Mouse (Mus musculus) embryonic fibroblast, embryonic 13.5 days (primary cell): ENCODE data around the gene Elmo1. TPM values are rescaled to one million over a fixed set of nuclear protein-coding genes. Genes with fewer than 3 reads are reported as not detected.

Experiments used
- H3K27ac ChIP-seq: 2 replicates; pipeline ENCODE4 v1.5.1; 2012; ENCODE audit warnings: low read length, control low read depth, inconsistent platforms; ENCODE audit not compliant: insufficient read depth
- H3K4me1 ChIP-seq: 2 replicates; pipeline ENCODE4 v1.6.1; 2011; ENCODE audit warnings: low read length; ENCODE audit not compliant: control insufficient read depth, insufficient read depth
- H3K4me3 ChIP-seq: 2 replicates; pipeline ENCODE4 v1.5.1; 2011; ENCODE audit warnings: mild to moderate bottlenecking, control low read depth, low read length; ENCODE audit not compliant: insufficient read depth
- CTCF ChIP-seq: IDR thresholded peaks from 2 replicates; pipeline ENCODE4 v1.5.1; 2011; ENCODE audit warnings: mild to moderate bottlenecking, control low read depth, low read length, moderate library complexity, borderline replicate concordance; ENCODE audit not compliant: insufficient read depth
- POLR2A ChIP-seq: IDR thresholded peaks from 2 replicates; pipeline ENCODE4 v1.6.1; 2011; ENCODE audit warnings: low read depth, mild to moderate bottlenecking, control low read depth, low read length, moderate library complexity
- polyA plus RNA-seq: library from polyadenylated mRNA; stranded (reverse); fragments of >200 nt; gene quantifications from 2 replicates; pipeline ENCODE4 v1.2.4, GENCODE M21; 2011; ENCODE audit warnings: low read depth; ENCODE audit not compliant: missing spikeins, insufficient read length

Gene Elmo1
- polyA plus RNA-seq, 1 experiment = 4.8 TPM

DNA sequence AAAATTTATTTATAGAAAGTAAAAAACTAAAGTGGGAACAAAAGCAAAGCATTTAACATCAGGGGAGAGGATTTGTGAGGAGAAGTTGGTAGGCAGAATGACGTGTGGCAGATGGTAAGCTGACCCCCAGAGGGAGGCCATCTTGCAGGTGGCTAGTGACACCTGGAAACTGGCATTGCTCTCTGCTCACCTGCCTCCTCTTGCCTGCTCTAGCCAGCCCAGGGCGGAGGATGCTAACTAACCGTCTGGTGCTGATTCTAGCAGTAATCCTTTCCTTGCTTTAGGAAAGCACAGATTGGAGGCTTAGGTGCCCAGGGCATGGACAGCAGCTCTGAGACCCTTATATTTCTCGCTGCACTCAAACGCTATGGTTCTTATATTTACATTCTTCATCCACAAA is 29.4 kb upstream of the Elmo1 start:
- no peak overlapping the region for H3K27ac ChIP-seq
- H3K4me1 ChIP-seq = peaks cover 3% of the 10 kb centered on the region
- H3K4me3 ChIP-seq = no peak overlapping the region
- TF ChIP-seq CTCF = no peak
- TF ChIP-seq POLR2A = no peak

DNA sequence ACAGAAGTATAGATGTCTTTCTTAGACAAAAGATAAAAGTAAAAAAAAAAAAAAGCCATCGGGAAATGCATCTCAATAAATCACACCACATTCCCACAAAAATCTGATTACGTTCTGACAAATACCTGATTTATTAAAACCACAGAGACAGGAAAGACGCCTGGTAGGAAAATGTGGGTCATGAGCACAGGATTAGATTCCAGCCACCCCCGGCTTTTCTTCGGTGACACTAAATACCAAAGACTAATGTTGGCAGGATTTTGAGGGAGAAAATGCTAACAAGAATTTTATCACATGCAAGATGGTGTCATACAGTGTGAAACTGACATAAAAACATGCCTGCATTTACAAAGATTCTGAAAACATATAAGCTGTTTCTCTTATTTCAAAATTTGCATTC is 27.1 kb upstream of the Elmo1 start:
- Histone ChIP-seq H3K27ac (no peak overlapping the region), H3K4me1 (peaks cover 3% of the 10 kb centered on the region), H3K4me3 (no peak overlapping the region)
- TF ChIP-seq CTCF (no peak), POLR2A (no peak)

DNA sequence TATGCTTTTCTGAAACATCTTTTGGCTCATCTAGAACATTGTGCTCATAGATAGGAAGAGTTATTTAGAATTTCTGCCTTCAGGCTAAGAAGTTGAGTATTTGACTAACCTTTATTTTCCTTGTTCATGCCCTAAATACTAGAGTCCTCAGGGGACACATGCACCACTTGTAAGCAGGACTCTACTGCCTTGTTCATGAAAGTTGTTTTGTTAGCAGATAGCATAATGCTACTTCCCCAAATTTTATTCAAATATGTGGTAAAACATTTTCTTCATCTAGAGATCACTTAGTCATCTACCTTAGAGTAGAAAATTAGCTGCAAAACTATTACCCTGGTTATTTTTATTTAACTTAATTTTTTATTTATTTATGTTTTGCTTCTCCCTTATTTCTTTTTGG is 18.4 kb upstream of the Elmo1 start:
- no peak overlapping the region for H3K4me3 ChIP-seq
- H3K27ac ChIP-seq = no peak overlapping the region
- no peaks in the 10 kb centered on the region for H3K4me1 ChIP-seq
- no peak for TF ChIP-seq CTCF
- TF ChIP-seq POLR2A = no peak

DNA sequence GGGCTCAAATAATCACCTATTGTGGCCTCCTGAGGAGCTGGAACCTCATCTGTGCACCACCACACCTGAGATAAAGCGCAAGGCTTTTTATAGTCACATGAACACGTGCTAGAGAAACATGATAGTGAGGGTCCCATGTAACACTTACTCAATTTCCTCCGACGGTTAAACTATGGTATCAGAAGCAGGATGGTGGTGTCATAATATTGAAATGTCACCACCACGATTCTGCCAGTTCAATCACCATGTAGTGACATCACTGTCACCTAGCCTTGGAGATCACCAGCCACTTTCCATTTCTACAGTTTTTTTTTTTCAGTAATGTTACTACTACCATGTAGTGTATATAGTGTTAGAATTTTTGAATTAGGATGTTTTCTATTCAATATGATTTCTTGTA is 17.4 kb upstream of the Elmo1 start:
- Histone ChIP-seq H3K4me1 (no peaks in the 10 kb centered on the region), H3K27ac (no peak overlapping the region), H3K4me3 (no peak overlapping the region)
- TF ChIP-seq CTCF (no peak), POLR2A (no peak)

DNA sequence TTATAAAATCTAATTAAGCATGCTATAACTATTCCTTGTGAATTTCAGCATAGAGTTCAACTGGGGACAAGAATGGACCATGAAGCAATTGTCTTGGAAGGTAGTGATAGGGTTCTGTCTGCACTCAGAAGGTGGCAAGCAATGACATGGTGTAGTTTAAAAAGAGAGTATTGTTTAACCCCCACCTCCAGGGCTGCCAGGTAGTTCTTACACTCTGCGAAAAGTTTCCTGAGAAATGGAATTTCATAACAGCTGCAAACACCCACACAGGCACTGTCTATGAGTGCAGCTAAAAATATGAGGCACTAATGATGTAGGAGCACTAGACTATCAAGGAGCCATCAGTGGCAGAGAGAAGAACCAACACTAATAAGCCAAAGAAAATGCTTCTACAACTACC is 13.9 kb upstream of the Elmo1 start:
- H3K4me1 ChIP-seq = no peaks in the 10 kb centered on the region
- H3K4me3 ChIP-seq = no peak overlapping the region
- no peak overlapping the region for H3K27ac ChIP-seq
- no peak for TF ChIP-seq CTCF
- no peak for TF ChIP-seq POLR2A

DNA sequence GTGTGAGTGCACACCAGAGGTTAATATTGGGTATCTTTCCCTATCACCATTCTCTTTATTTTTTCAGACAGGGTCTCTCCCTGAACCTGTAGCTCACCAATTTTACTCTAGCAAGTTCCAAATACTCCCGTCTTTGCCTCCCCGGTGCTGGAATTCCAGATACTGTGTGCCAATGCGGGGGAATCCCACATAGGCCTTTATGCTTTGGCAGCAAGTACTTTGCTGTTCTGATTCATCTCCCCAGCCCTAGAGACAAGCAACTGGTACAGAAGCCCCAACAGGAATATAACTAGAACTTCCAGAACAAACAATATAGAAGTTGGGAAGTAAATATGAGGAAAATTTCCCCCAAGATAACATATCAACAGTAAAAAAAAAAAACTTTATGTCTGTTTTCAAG is 13.2 kb upstream of the Elmo1 start:
- no peak for TF ChIP-seq CTCF
- TF ChIP-seq POLR2A = no peak

DNA sequence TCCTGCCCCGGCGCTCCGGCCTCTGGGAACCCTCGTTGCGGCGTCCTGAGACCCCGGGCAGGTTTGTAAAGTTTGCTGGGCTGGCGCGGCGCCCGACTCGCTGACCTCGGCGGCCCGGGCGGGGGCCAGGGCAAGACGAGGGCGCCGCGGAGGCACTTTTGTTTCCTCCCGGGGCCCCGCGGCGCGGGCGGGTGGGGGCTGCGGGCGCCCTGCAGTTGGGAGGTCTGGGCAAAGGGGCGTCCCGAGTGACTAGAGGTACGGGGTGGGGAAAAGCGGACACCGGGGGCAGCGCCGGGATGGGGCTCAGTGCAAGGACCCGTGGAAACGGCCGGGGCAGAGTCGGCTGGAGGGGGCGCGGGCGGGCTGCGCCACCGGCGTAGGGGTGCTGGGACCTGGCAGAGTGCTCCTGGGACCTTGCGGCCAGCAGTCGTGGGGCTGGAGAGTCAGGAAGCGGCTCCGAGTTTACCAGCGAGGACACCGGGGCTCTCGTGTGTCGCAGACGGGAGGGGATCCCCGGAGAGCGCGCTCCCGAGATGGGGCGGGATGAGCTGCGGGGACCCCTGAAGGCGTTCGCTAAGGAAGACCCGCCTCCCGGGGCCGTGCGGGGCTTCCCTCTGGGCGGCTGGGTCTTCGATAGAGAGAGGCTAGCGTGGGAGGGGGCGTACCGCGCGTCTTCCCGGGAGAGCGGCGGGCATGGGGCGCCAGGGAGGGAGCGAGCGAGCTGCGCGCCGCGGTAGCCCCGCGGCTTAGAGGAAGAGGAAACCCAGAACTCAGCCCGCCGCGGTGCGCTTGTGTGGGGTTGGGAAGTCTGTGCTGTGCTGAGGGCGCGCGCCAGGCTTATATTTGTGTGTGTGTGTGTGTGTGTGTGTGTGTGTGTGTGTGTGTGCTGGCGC is 561 bp downstream of the Elmo1 start:
- H3K4me3 ChIP-seq = peak overlapping the region; percentile 60
- no peaks in the 10 kb centered on the region for H3K4me1 ChIP-seq
- H3K27ac ChIP-seq = no peak overlapping the region
- no peak for TF ChIP-seq POLR2A

More for the DNA sequence above, 13.2 kb upstream of the Elmo1 start:
- H3K4me1 ChIP-seq = no peaks in the 10 kb centered on the region
- no peak overlapping the region for H3K4me3 ChIP-seq
- no peak overlapping the region for H3K27ac ChIP-seq

DNA sequence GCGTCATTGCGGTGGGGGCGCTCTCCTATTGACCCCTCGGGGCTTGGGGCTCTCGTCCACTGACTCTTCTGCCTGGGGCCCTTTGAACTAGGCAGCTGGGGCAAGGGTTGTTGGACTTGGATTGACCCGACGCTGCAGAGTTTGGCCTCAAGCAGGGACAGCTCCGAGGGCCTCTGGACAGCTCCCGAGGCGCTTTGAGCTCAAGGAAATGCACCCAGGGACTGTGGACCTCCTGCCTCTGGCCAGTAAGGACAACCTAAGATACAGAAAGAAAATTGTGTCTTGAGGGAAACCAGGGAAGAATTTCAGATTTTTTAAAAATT is 1.2 kb downstream of the Elmo1 start:
- Histone ChIP-seq H3K27ac (no peak overlapping the region), H3K4me3 (peak overlapping the region; percentile 60; the same call in 1 of the 2 replicates), H3K4me1 (no peaks in the 10 kb centered on the region)
- TF ChIP-seq POLR2A (no peak), CTCF (no peak)

DNA sequence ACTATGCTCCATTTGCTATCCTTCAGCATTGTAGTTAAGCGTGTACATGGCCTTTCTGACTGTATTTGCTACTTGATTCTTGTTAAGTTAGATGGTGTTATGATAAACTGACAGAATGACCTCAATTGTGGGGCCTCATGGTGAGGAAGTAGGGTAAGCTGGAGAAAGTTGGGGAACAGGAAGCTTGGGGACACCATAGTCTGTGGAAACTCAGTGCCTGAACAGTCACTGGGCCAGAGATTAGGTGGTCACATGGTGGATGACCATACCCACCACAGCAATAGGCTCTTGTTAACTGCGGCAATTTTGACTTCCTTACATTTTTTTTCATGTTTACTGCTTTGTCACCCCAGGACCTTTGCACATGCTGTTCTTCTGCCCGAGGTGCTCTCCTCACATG is 1.9 kb downstream of the Elmo1 start:
- TF ChIP-seq CTCF (no peak), POLR2A (no peak)
- Histone ChIP-seq H3K4me1 (no peaks in the 10 kb centered on the region), H3K4me3 (no peak overlapping the region), H3K27ac (no peak overlapping the region)

DNA sequence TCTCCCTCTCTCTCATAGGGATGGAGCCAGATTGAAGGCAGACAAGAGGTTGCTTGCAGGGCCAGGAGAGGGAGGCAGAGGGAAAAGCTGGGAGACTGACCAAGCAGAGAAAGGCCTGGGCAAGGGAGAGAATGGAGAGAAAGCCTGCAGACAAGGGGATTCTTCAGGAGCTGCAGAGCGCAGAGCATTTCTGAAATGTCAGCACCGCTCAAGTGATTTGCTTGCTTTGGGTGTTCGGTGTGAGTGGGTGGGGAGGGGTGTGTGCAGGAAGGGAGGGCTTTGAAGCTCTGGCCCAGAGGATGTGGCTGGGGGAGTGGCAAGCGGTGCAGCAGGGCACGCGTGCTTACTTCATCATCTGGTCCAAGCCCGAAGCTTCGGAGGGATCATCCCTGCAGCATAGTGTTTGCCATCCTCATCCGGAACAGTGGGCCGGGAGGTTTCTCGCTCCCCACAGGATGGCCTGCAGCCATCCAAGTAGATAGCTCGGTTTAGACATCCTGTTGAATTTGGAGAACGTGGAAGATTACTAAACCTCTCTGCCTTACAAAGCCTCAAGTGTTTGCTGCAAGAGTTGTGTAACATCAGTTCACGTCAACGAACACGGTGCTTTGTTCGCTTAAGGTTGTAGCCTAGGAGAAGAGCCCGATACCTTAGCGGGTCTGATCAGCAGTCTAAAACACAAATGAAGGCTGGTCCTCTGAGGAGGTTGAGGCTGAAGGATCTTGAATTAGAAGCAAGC is 3.1 kb downstream of the Elmo1 start:
- TF ChIP-seq POLR2A (no peak), CTCF (no peak)
- Histone ChIP-seq H3K4me3 (no peak overlapping the region), H3K27ac (no peak overlapping the region), H3K4me1 (no peaks in the 10 kb centered on the region)
